Mouse (Mus musculus): ENCODE results near the gene Alpk1. TPM values are rescaled to one million over a fixed set of nuclear protein-coding genes. Genes with fewer than 3 reads are reported as not detected.

Gene Alpk1
- polyA plus RNA-seq, 1 experiment from 2014 or later: 0.63 TPM

DNA sequence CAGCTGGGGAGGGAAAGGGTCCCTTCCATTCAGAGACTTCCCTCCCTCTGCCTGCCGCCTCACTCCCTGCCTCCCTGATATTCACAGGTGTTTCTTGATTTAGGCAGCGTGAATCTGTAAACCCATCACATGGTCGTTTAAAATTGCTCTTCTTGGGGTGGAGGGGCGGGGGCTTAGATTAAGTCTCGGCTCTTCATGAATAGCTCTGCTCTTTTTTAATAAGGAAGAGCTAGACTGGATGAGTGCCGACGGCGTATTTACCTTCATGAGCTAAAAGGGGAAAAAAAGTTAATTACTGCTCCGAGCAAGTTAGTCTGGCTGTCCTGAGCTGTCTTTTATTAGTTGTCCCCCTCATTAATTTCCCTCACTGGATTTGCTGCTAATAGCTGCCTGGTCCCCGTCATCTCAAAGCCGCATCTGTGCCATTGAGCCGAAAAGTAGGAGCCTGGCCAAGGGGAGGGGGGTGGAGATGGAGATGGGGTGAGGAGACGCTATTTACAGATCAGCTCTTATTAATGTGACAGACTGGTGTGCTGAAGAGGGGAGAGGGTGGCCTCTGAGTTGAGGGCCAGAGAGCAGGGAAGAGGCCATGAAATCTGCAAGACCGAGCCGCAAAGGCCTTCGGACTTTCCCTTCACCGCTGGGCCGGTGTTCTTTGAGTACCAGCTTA lies 134.0 kb downstream of the Alpk1 start:
- 54% methylated on average over 18 of the region's 18 CpGs for WGBS (ENCODE audit: insufficient replicate concordance)
- Histone ChIP-seq H3K27me3 (ENCODE audit: control insufficient read depth, insufficient read depth, low read depth, low read length) (peaks cover 30% of the 10 kb centered on the region), H3K4me1 (ENCODE audit: control insufficient read depth, low read depth, low read length) (no peaks in the 10 kb centered on the region), H3K9ac (ENCODE audit: low read depth, low read length) (no peak overlapping the region), H3K4me3 (ENCODE audit: low read depth, low read length) (no peak overlapping the region), H3K36me3 (ENCODE audit: control insufficient read depth, insufficient read depth) (no peaks in the 10 kb centered on the region), H3K27ac (ENCODE audit: low read length) (no peak overlapping the region), H3K9me3 (replicated peaks; ENCODE audit: control insufficient read depth, low read length) (no peaks in the 10 kb centered on the region), H3K4me2 (ENCODE audit: low read depth, low read length) (no peak overlapping the region)
- no peak for ATAC-seq (ENCODE audit: low read depth)

DNA sequence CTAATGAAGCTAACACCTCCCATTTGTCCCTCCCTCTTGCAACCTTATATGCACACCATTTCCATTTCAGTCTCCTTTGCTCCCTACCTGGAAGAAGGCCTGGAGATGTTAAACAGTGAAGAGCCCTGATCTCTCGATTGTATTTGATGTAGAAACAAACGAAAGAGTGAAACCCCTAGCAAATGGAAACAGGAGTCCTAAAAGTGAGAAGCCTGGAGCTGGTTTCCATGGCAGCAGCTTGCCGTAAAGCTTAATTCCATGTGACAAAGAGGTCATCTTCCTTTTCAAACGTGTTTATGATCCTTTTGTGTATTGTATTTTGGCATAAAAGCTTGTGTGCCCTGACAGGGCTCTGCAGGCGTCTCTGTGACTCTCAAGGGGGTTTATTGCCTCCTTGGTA lies 138.1 kb downstream of the Alpk1 start:
- Histone ChIP-seq H3K9ac (ENCODE audit: low read depth, low read length) (no peak overlapping the region), H3K9me3 (replicated peaks; ENCODE audit: control insufficient read depth, low read length) (no peaks in the 10 kb centered on the region), H3K27me3 (ENCODE audit: control insufficient read depth, insufficient read depth, low read depth, low read length) (peaks cover 66% of the 10 kb centered on the region), H3K27ac (ENCODE audit: low read length) (no peak overlapping the region), H3K4me2 (ENCODE audit: low read depth, low read length) (no peak overlapping the region), H3K4me3 (ENCODE audit: low read depth, low read length) (no peak overlapping the region), H3K36me3 (ENCODE audit: control insufficient read depth, insufficient read depth) (no peaks in the 10 kb centered on the region), H3K4me1 (ENCODE audit: control insufficient read depth, low read depth, low read length) (no peaks in the 10 kb centered on the region)
- 9% methylated on average over 5 of the region's 5 CpGs for WGBS (ENCODE audit: insufficient replicate concordance)
- no peak for ATAC-seq (ENCODE audit: low read depth)

DNA sequence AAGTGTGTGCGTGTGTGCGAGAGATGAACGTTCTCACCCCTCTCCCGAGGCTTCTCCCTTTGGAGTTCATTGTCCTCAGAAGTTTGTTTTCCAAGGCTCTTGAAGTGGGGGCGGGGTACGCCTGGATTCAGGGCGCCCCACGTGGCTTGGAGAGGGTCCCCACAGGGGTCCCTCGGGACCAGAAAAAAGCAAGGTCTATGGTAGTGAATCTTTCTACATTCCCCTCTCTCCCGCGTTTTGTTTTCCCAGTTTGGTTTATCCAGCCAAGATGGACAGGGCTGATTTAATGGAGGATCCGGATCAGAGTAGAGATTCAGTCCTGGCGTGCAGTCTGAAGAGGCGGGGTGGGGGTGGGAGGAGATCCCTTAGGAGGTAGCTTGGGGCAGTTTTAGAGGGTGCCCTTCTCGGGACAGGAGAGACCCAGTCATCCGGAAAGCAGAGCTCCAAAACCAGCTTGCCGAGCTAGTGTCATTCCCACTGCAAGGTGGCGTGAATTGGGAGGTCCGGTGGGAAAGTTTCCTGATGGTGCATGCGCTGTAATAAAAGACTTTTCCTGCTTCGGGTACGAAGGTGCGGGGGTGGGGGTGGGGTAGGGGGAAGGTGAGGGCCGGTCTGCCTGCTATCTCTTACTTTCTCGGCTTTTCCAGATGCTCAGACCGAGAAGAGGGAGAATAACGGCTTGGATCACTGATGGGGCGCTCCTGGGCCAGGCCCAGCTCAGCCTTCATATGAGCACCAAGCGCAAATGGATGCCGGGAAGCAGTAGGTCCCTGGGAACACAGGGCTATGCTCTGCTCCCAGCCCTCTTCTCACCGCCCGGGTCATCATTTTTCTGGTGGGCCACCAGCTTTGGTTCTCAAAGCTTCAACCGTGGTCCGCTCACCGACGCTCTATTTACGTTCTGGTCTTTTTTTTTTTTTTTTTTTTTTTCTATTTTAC lies 139.3 kb downstream of the Alpk1 start:
- Histone ChIP-seq H3K4me3 (ENCODE audit: low read depth, low read length) (no peak overlapping the region), H3K27ac (ENCODE audit: low read length) (no peak overlapping the region), H3K4me1 (ENCODE audit: control insufficient read depth, low read depth, low read length) (no peaks in the 10 kb centered on the region), H3K9ac (ENCODE audit: low read depth, low read length) (no peak overlapping the region), H3K36me3 (ENCODE audit: control insufficient read depth, insufficient read depth) (no peaks in the 10 kb centered on the region), H3K9me3 (replicated peaks; ENCODE audit: control insufficient read depth, low read length) (no peaks in the 10 kb centered on the region), H3K27me3 (ENCODE audit: control insufficient read depth, insufficient read depth, low read depth, low read length) (peaks cover 66% of the 10 kb centered on the region), H3K4me2 (ENCODE audit: low read depth, low read length) (no peak overlapping the region)
- no peak for ATAC-seq (ENCODE audit: low read depth)
- WGBS (ENCODE audit: insufficient replicate concordance): 7% methylated on average over 37 of the region's 37 CpGs

- no peak overlapping the region for H3K27ac ChIP-seq (ENCODE audit: low read length)
- ATAC-seq (ENCODE audit: low read depth): no peak
- H3K27me3 ChIP-seq (ENCODE audit: control insufficient read depth, insufficient read depth, low read depth, low read length): peaks cover 72% of the 10 kb centered on the region
- no peaks in the 10 kb centered on the region for H3K4me1 ChIP-seq (ENCODE audit: control insufficient read depth, low read depth, low read length)
- no peak overlapping the region for H3K4me3 ChIP-seq (ENCODE audit: low read depth, low read length)
- H3K9me3 ChIP-seq (replicated peaks; ENCODE audit: control insufficient read depth, low read length): no peaks in the 10 kb centered on the region
- 2% methylated on average over 36 of the region's 36 CpGs for WGBS (ENCODE audit: insufficient replicate concordance)
- H3K9ac ChIP-seq (ENCODE audit: low read depth, low read length): no peak overlapping the region
- no peak overlapping the region for H3K4me2 ChIP-seq (ENCODE audit: low read depth, low read length)
- no peaks in the 10 kb centered on the region for H3K36me3 ChIP-seq (ENCODE audit: control insufficient read depth, insufficient read depth)
These were observed 140.2 kb downstream of the Alpk1 start for GRCm38 (mm10) chr3:127639875-127640761.

GRCm38 (mm10) chr3:127634984-127635349 lies 145.4 kb downstream of the Alpk1 start:
- no peak for ATAC-seq (ENCODE audit: low read depth)
- WGBS (ENCODE audit: insufficient replicate concordance): 2% methylated on average over 3 of the region's 3 CpGs

DNA sequence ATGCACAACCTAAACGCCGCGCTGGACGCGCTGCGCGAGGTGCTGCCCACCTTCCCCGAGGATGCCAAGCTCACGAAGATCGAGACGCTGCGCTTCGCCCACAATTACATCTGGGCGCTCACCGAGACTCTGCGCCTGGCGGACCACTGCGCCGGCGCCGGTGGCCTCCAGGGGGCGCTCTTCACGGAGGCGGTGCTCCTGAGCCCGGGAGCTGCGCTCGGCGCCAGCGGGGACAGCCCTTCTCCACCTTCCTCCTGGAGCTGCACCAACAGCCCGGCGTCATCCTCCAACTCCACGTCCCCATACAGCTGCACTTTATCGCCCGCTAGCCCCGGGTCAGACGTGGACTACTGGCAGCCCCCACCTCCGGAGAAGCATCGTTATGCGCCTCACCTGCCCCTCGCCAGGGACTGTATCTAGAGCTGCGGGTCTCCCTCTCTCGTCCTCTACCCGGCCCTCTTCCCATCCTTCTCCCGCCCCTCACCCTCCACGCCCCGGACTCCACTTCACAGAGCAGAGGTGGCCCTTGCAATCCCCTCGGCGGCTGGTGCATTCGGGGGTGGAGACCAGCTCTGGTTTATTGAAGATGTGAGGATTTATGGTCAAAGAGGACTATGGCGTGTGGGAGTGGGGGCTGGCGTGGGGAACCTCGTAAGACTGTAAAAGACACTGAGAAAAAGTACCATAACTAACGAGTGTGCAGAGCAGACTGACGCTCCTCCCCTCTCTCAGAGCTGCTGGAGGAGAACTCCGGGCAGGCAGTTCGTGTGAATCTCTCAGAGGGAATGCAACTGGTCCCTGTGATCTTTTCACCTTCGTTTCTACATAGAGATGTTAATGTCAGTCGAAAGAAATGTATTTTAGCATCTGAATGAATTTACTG lies 146.0 kb downstream of the Alpk1 start:
- peak overlapping the region; percentile 53 for H3K4me2 ChIP-seq (ENCODE audit: low read depth, low read length)
- H3K27ac ChIP-seq (ENCODE audit: low read length): no peak overlapping the region
- H3K9me3 ChIP-seq (replicated peaks; ENCODE audit: control insufficient read depth, low read length): no peaks in the 10 kb centered on the region
- WGBS (ENCODE audit: insufficient replicate concordance): under 1% methylated on average over 58 of the region's 58 CpGs
- peak; percentile 67 for ATAC-seq (ENCODE audit: low read depth)
- H3K4me3 ChIP-seq (ENCODE audit: low read depth, low read length): peak overlapping the region; percentile 38
- H3K9ac ChIP-seq (ENCODE audit: low read depth, low read length): no peak overlapping the region
- H3K4me1 ChIP-seq (ENCODE audit: control insufficient read depth, low read depth, low read length): peaks cover 22% of the 10 kb centered on the region
- peaks cover 85% of the 10 kb centered on the region for H3K27me3 ChIP-seq (ENCODE audit: control insufficient read depth, insufficient read depth, low read depth, low read length)
- H3K36me3 ChIP-seq (ENCODE audit: control insufficient read depth, insufficient read depth): no peaks in the 10 kb centered on the region

More at GRCm38 (mm10) chr3:127634984-127635349, 145.4 kb downstream of the Alpk1 start:
- Histone ChIP-seq H3K4me3 (ENCODE audit: low read depth, low read length) (no peak overlapping the region), H3K9ac (ENCODE audit: low read depth, low read length) (no peak overlapping the region), H3K36me3 (ENCODE audit: control insufficient read depth, insufficient read depth) (no peaks in the 10 kb centered on the region), H3K27me3 (ENCODE audit: control insufficient read depth, insufficient read depth, low read depth, low read length) (peaks cover 86% of the 10 kb centered on the region), H3K9me3 (replicated peaks; ENCODE audit: control insufficient read depth, low read length) (no peaks in the 10 kb centered on the region), H3K4me2 (ENCODE audit: low read depth, low read length) (no peak overlapping the region), H3K4me1 (ENCODE audit: control insufficient read depth, low read depth, low read length) (peaks cover 22% of the 10 kb centered on the region), H3K27ac (ENCODE audit: low read length) (no peak overlapping the region)

DNA sequence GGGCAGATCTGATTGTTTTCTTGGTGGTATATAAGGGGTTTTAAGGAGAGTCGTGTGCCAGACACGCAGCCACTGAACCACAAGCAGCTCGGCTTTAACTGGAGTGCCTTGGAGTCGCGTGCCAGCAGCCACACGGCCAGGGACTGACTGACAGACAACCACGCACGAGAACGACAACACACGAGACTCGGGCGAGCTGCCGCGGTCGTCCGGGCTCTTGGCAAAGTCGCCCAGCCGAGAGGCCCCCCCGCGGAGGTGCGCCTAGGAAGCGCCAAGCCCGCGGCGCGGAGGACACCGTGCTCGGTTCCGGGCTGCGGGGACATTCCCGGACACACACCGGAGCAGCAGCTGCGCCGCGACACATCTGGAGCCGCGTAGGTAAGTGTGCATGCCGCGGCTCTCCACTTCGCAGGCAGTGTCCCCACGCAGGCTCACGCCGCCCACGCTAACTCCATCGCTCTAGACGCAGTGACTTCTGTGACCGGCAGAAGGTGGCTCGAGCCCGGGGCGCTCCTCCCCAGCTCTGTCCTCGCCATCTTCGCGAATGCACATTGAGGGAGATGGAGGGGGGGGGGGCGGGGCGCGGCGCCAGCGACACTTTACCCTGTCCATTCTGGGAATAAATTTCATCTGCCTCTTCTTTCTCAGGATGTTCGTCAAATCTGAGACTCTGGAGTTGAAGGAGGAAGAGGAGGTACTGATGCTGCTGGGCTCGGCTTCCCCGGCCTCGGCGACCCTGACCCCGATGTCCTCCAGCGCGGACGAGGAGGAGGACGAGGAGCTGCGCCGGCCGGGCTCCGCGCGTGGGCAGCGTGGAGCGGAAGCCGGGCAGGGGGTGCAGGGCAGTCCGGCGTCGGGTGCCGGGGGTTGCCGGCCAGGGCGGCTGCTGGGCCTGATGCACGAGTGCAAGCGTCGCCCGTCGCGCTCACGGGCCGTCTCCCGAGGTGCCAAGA lies 147.0 kb downstream of the Alpk1 start, which contains the start of gene Neurog2:
TSS of gene Neurog2 (plus strand) at position 56 of the 953 bp plus-strand sequence.
- no peak within 1 kb of the TSS for H3K27ac ChIP-seq (ENCODE audit: low read length)
- H3K9me3 ChIP-seq (replicated peaks; ENCODE audit: control insufficient read depth, low read length): no peaks in the 10 kb centered on the region
- H3K27me3 ChIP-seq (ENCODE audit: control insufficient read depth, insufficient read depth, low read depth, low read length): peaks cover 88% of the 10 kb centered on the region
- under 1% methylated on average over 89 of the region's 92 CpGs for WGBS (ENCODE audit: insufficient replicate concordance)
- H3K4me2 ChIP-seq (ENCODE audit: low read depth, low read length): peak within 1 kb of the TSS; percentile 53
- H3K4me1 ChIP-seq (ENCODE audit: control insufficient read depth, low read depth, low read length): peaks cover 22% of the 10 kb centered on the region
- ATAC-seq (ENCODE audit: low read depth): no peak
- H3K9ac ChIP-seq (ENCODE audit: low read depth, low read length): no peak within 1 kb of the TSS
- peak within 1 kb of the TSS; percentile 38 for H3K4me3 ChIP-seq (ENCODE audit: low read depth, low read length)
- no peaks in the 10 kb centered on the region for H3K36me3 ChIP-seq (ENCODE audit: control insufficient read depth, insufficient read depth)

Measured in liver, embryonic 16.5 days (tissue).